In genomic region chr11:83850586-83851272, GRCm38 (mm10) we compare ENCODE assay signal across 9 mouse cellular contexts. TPM values are rescaled to one million over a fixed set of nuclear protein-coding genes. Genes with fewer than 3 reads are reported as not detected.
DNase-seq lines count a peak whose midpoint lies in the region; ATAC-seq and TF ChIP-seq lines count a peak whose summit lies in the region.
"Had no signal": no experiment of that assay in that cellular context is flagged by ENCODE, and none has a peak within 500 bp of the region (broad histone marks: within the 10 kb centered on the region; RNA-seq: fewer than 3 reads in every experiment).

No protein-coding gene starts in this region.

- peaks cover 37% of the 10 kb centered on the region for H3K4me1 ChIP-seq in heart, embryonic 15.5 days (replicated peaks)
- peaks cover 7% of the 10 kb centered on the region; the same call in 1 of the 2 replicates for H3K4me1 ChIP-seq in heart, postnatal 0 days (ENCODE audit: control insufficient read depth, insufficient read depth)
- H3K4me1 ChIP-seq in limb, embryonic 15.5 days, result peaks cover 41% of the 10 kb centered on the region
- peaks cover 36% of the 10 kb centered on the region for H3K4me1 ChIP-seq in neural tube, embryonic 15.5 days

- H3K4me3 ChIP-seq in heart, embryonic 15.5 days, result peak overlapping the region; percentile 36
- H3K4me3 ChIP-seq in heart, postnatal 0 days (ENCODE audit: low read depth, low read length), result peak overlapping the region; percentile 25
- peak overlapping the region; percentile 10; the same call in 1 of the 2 replicates for H3K4me3 ChIP-seq in limb, embryonic 15.5 days
- no peak overlapping the region for H3K4me3 ChIP-seq in neural tube, embryonic 15.5 days (replicated peaks)
- H3K4me3 ChIP-seq: myocyte had no signal

- TF ChIP-seq EP300 in heart, postnatal 0 days (IDR thresholded peaks at IDR 0.05; ENCODE audit: low read depth), result no peak

- H3K27ac ChIP-seq in heart, embryonic 15.5 days, result no peak overlapping the region
- H3K27ac ChIP-seq in heart, postnatal 0 days (ENCODE audit: low read depth), result no peak overlapping the region
- H3K27ac ChIP-seq in limb, embryonic 15.5 days, result no peak overlapping the region
- H3K27ac ChIP-seq in neural tube, embryonic 15.5 days (replicated peaks), result no peak overlapping the region

- H3K9me3 ChIP-seq in heart, embryonic 15.5 days (replicated peaks), result no peaks in the 10 kb centered on the region
- no peaks in the 10 kb centered on the region for H3K9me3 ChIP-seq in heart, postnatal 0 days (replicated peaks; ENCODE audit: control insufficient read depth, low read length)
- no peaks in the 10 kb centered on the region for H3K9me3 ChIP-seq in limb, embryonic 15.5 days
- no peaks in the 10 kb centered on the region for H3K9me3 ChIP-seq in neural tube, embryonic 15.5 days (replicated peaks)

- DNase-seq in heart, postnatal 25 days (ENCODE audit: low spot score), result no peak
- DNase-seq in heart, postnatal 0 days (ENCODE audit: low spot score), result no peak
- no peak for DNase-seq in cerebellum, postnatal 25 days
- DNase-seq in natural killer cell, adult 2 months (ENCODE audit: low spot score in 2 of 2), result no peak
- DNase-seq in left cerebral cortex, postnatal 25 days (ENCODE audit: low spot score in 2 of 2), result no peak

- under 1% methylated on average over 24 of the region's 24 CpGs for WGBS in heart, embryonic 15.5 days
- 2% methylated on average over 24 of the region's 24 CpGs for WGBS in heart, postnatal 0 days
- WGBS in limb, embryonic 15.5 days, result 2% methylated on average over 24 of the region's 24 CpGs
- WGBS in neural tube, embryonic 15.5 days, result 1% methylated on average over 24 of the region's 24 CpGs

- ATAC-seq in heart, embryonic 15.5 days (replicated peaks; ENCODE audit: insufficient number of reproducible peaks, insufficient read depth, low FRiP score, low read depth), result no peak
- no peak for ATAC-seq in heart, postnatal 0 days (ENCODE audit: insufficient read depth, low read depth)
- ATAC-seq in limb, embryonic 15.5 days (ENCODE audit: insufficient number of reproducible peaks, low FRiP score, low TSS enrichment, low read depth), result no peak
- no peak for ATAC-seq in neural tube, embryonic 15.5 days (ENCODE audit: low FRiP score)

- no peak for TF ChIP-seq CTCF in heart, postnatal 0 days (IDR thresholded peaks at IDR 0.05; ENCODE audit: low read depth)

- H3K27me3 ChIP-seq in heart, embryonic 15.5 days, result peaks cover 83% of the 10 kb centered on the region
- H3K27me3 ChIP-seq in heart, postnatal 0 days (ENCODE audit: control insufficient read depth, insufficient read depth, low read length), result peaks cover 87% of the 10 kb centered on the region
- H3K27me3 ChIP-seq in limb, embryonic 15.5 days, result peaks cover 81% of the 10 kb centered on the region
- H3K27me3 ChIP-seq in neural tube, embryonic 15.5 days (replicated peaks), result peaks cover 71% of the 10 kb centered on the region

- no peaks in the 10 kb centered on the region for H3K36me3 ChIP-seq in heart, embryonic 15.5 days
- H3K36me3 ChIP-seq in heart, postnatal 0 days (replicated peaks; ENCODE audit: control insufficient read depth, insufficient read depth, low read length), result no peaks in the 10 kb centered on the region
- H3K36me3 ChIP-seq in limb, embryonic 15.5 days, result no peaks in the 10 kb centered on the region
- H3K36me3 ChIP-seq in neural tube, embryonic 15.5 days, result no peaks in the 10 kb centered on the region

- intact Hi-C loops in heart, postnatal 25 days (cut with DNase I), result no loop called here
- intact Hi-C loops in left cerebral cortex, postnatal 25 days (cut with DNase I), result no loop called here

- peak overlapping the region; percentile 56 for H3K4me2 ChIP-seq in heart, embryonic 15.5 days
- H3K4me2 ChIP-seq in heart, postnatal 0 days (ENCODE audit: low read depth, low read length), result no peak overlapping the region
- H3K4me2 ChIP-seq in limb, embryonic 15.5 days, result peak overlapping the region; percentile 8
- peak overlapping the region; percentile 19; the same call in 1 of the 2 replicates for H3K4me2 ChIP-seq in neural tube, embryonic 15.5 days

- H3K9ac ChIP-seq in heart, embryonic 15.5 days, result no peak overlapping the region
- H3K9ac ChIP-seq in heart, postnatal 0 days (replicated peaks; ENCODE audit: low read depth, low read length), result no peak overlapping the region
- H3K9ac ChIP-seq in limb, embryonic 15.5 days, result no peak overlapping the region
- H3K9ac ChIP-seq in neural tube, embryonic 15.5 days (replicated peaks), result no peak overlapping the region

RNA-seq across cellular contexts. Expression of gene Hnf1b, which starts 0.9 kb away (rescaled TPM):
- 0.40 and 0.85 TPM in 2 replicates for polyA plus RNA-seq in heart, embryonic 15.5 days (2015; fragmentation: Nextera tagmentation; extraction: Ambion mirVana)
- not detected for total RNA-seq in heart, postnatal 25 days (2021)
- total RNA-seq in heart, postnatal 0 days (2014; rRNA removed; ENCODE audit: low replicate concordance), result not detected in 2 replicates
- 0.05 TPM in 1 of 2 replicates, not detected in the other for polyA plus RNA-seq in heart, postnatal 0 days (2015; fragmentation: Nextera tagmentation; extraction: Ambion mirVana)
- polyA plus RNA-seq in limb, embryonic 15.5 days (2015; fragmentation: Nextera tagmentation; extraction: Ambion mirVana), result 0.08 TPM in 1 of 2 replicates, not detected in the other
- polyA plus RNA-seq in neural tube, embryonic 15.5 days (2015; fragmentation: Nextera tagmentation; extraction: Ambion mirVana), result 0.77 and 1.2 TPM in 2 replicates
- under 1 TPM; 0.18 to 0.30 TPM for total RNA-seq in left cerebral cortex, postnatal 25 days (2021)
- polyA plus RNA-seq: myocyte had no signal
